Mouse (Mus musculus) frontal cortex, postnatal 36 days (tissue): ENCODE data around the gene Rcan2.

ENCODE experiments used
- DNase-seq, 2 experiments: peaks; one replicate each; pipeline ENCODE4 v3.0.0; 2022; ENCODE audit warnings: low spot score in 2 of 2

Gene Rcan2

DNA sequence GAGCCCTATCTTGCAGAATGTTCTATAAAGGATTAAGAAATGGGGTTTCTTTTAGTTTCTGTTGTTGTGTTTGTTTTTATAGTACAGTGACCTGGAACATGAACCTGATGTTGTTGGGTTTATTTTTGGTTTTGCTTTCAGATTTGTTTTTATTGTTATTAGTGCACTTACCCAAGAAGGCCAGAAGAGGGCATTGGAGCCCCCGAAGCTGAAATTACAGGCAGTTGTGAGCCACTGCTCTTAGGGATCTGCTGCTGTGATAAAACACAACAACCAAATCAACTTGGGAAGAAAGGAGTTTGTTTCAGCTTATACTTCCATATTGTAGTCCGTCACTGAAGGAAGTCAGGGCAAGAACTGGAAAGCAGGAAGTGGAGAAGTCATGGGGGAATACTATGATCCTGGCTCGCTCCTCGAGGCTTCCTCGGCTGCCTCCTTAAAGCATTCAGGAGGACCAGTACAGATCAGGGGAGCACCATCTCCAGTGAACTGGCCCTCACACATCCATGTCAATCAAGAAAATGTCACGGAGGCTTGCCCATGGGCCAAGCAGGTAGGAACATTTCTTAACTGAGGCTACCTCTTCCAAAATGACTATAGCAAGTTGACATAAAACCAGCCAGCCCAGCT lies 275.0 kb downstream of the Rcan2 start:
- DNase-seq: peak in 1 of 2 experiments; percentile 25

DNA sequence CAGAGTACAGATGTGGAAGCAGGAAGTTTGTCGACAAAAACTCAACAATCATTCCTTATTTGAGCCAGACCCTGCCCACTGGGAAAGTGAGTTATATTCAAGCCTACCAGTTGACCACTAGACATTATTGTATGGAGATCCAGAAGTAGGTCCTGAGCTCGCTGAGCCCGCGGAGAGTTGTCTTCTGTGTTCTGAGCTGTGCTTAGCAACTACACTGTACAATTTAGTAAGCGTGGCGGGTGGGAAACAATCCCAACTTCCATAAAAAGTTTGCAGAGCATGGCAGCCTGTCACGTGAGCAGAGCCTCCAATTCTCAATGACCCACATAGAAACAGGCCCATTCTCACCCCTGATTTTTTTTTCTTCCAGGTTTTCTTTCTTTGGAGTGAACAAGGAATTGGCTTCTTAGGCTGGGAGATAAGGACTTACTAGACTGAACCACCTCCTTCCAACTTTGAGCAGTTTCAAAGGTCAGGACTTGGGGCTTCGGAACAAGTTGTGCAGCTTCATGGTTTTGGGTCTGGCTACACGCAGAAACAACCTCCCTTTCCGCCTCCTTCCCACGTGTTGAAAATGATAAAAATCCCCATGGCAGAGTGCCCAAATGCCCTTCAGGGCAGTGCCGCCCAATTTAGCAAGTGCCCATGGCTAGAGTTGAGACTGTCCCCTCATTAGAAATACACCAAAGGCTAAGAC lies 276.1 kb downstream of the Rcan2 start:
- DNase-seq: no peak

DNA sequence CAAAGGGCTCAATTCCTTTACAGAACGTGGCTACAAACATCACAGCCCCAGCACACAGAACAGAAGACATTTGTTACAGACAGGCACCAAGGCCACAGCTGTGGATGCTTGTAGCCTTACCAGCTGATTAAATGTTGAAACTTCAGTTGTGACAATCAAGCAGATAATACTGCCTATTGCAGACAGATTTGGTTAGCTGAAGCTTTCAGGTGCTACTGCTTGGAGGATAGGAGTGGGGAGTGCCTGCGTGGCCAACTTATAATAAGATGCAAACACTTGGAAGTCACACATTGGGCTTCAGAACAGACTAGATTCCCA lies 276.7 kb downstream of the Rcan2 start:
- DNase-seq: no peak

DNA sequence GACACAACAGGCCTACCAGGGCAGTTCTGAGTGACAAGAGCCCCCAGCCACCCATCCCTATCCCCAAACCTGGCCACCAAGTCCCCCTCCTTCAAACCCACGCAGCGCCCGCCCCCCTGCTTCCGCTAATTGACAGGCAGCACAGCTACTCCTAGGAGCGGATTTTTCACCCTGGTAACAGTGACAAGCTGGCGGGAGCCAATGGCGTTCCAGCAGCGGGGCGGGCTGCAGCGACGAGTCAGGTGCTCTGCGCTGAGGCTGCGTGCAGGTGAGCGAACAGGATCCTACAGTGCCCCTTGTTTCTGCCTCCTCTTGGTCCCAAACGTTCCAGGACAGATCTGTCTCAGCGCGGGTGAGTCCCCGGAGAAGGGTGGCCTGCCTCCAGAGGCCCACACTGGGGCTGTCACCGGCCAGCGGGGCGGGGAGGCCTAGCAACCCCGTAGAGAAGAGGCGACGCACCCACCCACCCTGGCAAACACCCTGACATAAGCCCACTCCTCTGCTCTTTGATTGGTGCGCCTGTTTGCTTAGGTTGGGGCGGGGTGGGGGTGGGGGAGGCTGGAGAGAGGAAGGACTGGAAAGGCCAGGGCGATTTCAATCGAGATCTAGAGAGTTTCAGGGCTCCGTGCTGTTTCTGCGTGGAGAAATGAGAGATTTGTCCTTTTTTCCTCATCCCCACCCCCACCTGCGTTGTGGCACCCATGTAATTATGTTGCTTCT lies 277.6 kb downstream of the Rcan2 start, which contains the start of gene Enpp5:
TSS of gene Enpp5 (plus strand) at position 183 of the 720 bp plus-strand sequence.
- DNase-seq: peak; percentile 89 to 94

DNA sequence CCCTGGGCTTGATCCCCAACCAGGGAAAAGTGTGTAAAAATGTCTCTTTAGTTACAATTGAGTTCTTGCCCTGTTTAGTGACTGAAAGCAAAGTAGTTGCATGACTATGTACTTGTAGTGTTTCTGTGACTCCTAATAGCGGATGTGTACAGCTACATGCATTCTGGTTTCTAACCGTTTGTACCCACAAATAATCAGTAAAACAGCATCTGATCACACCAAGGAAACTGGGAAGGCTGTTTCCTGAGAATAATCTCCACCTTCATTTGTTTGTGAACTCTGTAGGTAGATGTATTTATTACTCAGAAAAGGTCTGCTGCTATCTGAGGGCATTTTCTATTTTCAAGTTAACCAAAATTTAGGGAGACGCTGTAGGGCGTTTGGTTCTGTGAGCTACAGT lies 282.0 kb downstream of the Rcan2 start:
- DNase-seq: no peak

DNA sequence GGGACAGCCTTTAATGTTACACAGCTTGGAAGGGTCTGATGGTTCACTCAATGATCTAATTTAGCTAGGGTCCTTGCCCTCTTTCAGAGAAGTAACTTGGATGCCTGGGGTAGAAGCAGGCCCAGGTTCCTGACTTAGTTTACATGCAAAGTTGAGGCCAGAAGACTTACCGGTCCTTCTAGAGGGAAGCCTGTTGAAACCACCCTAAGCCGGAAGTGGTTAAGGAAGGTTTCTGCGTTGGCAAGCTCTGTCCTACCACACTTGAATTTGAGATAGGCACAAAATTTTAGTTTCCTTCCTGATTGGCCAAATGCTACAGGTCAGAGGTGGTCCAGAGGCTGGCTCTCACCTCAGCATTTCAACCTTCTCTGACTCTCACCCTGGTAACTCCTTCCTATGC lies 287.1 kb downstream of the Rcan2 start:
- DNase-seq: no peak
